Mouse (Mus musculus): Measurements from ENCODE around the gene Cebpb. TPM values are rescaled to one million over a fixed set of nuclear protein-coding genes. Genes with fewer than 3 reads are reported as not detected.
A peak's percentile ranks its signal among the peaks of the same experiment; 100 is the strongest.

The Cebpb gene
- total and polyA plus RNA-seq, 2 experiments from 2014 or later: 5.4 to 8.0 TPM

- ATAC-seq (ENCODE audit: low FRiP score) (no peak), DNase-seq (ENCODE audit: low spot score) (no peak)
- WGBS: 78% methylated on average over 4 of the region's 4 CpGs
Observed at GRCm38 (mm10) chr2:167646411-167646810, 42.3 kb upstream of the Cebpb start.

GRCm38 (mm10) chr2:167649290-167650032, 39.3 kb upstream of the Cebpb start:
- H3K4me1 ChIP-seq (ENCODE audit: insufficient read depth, low read length): no peaks in the 10 kb centered on the region
- H3K36me3 ChIP-seq (ENCODE audit: insufficient read depth, low read length): peaks cover 34% of the 10 kb centered on the region
- ATAC-seq (ENCODE audit: low FRiP score): no peak
- H3K27me3 ChIP-seq (ENCODE audit: insufficient read depth, low read length): no peaks in the 10 kb centered on the region
- no peak overlapping the region for H3K4me2 ChIP-seq (ENCODE audit: low read depth, low read length, poor library complexity, severe bottlenecking)
- H3K9me3 ChIP-seq (ENCODE audit: low read length): no peaks in the 10 kb centered on the region
- H3K9ac ChIP-seq (replicated peaks; ENCODE audit: low read length, poor library complexity, severe bottlenecking): 0 out of 2 replicates have a peak overlapping the region, but pooled peaks have one; percentile 29
- DNase-seq (ENCODE audit: low spot score): no peak
- 91% methylated on average over 12 of the region's 12 CpGs for WGBS
- no peak overlapping the region for H3K4me3 ChIP-seq (ENCODE audit: low read depth, low read length)
- no peak overlapping the region for H3K27ac ChIP-seq (ENCODE audit: low read depth, low read length)
- TF ChIP-seq CTCF (IDR thresholded peaks at IDR 0.05): no peak

More at GRCm38 (mm10) chr2:167646411-167646810, 42.3 kb upstream of the Cebpb start:
- H3K4me1 ChIP-seq (ENCODE audit: insufficient read depth, low read length): no peaks in the 10 kb centered on the region
- peaks cover 12% of the 10 kb centered on the region for H3K36me3 ChIP-seq (ENCODE audit: insufficient read depth, low read length)
- no peak overlapping the region for H3K4me3 ChIP-seq (ENCODE audit: low read depth, low read length)
- no peaks in the 10 kb centered on the region for H3K27me3 ChIP-seq (ENCODE audit: insufficient read depth, low read length)
- H3K9ac ChIP-seq (replicated peaks; ENCODE audit: low read length, poor library complexity, severe bottlenecking): no peak overlapping the region
- peak; percentile 30; the same call in 1 of the 2 replicates for TF ChIP-seq CTCF (IDR thresholded peaks at IDR 0.05)
- no peak overlapping the region for H3K4me2 ChIP-seq (ENCODE audit: low read depth, low read length, poor library complexity, severe bottlenecking)
- H3K27ac ChIP-seq (ENCODE audit: low read depth, low read length): no peak overlapping the region
- H3K9me3 ChIP-seq (ENCODE audit: low read length): no peaks in the 10 kb centered on the region

GRCm38 (mm10) chr2:167651622-167652021, 37.1 kb upstream of the Cebpb start:
- H3K4me3 ChIP-seq (ENCODE audit: low read depth, low read length): no peak overlapping the region
- no peak overlapping the region for H3K4me2 ChIP-seq (ENCODE audit: low read depth, low read length, poor library complexity, severe bottlenecking)
- no peak for ATAC-seq (ENCODE audit: low FRiP score)
- no peaks in the 10 kb centered on the region for H3K9me3 ChIP-seq (ENCODE audit: low read length)
- no peak for TF ChIP-seq CTCF (IDR thresholded peaks at IDR 0.05)
- peaks cover 26% of the 10 kb centered on the region for H3K36me3 ChIP-seq (ENCODE audit: insufficient read depth, low read length)
- 83% methylated on average over 9 of the region's 9 CpGs for WGBS
- H3K27me3 ChIP-seq (ENCODE audit: insufficient read depth, low read length): no peaks in the 10 kb centered on the region
- DNase-seq (ENCODE audit: low spot score): no peak
- no peak overlapping the region for H3K27ac ChIP-seq (ENCODE audit: low read depth, low read length)
- H3K4me1 ChIP-seq (ENCODE audit: insufficient read depth, low read length): no peaks in the 10 kb centered on the region
- 0 out of 2 replicates have a peak overlapping the region, but pooled peaks have one; percentile 13 for H3K9ac ChIP-seq (replicated peaks; ENCODE audit: low read length, poor library complexity, severe bottlenecking)

GRCm38 (mm10) chr2:167652694-167653093, 36.0 kb upstream of the Cebpb start:
- WGBS: 79% methylated on average over 7 of the region's 7 CpGs
- H3K27ac ChIP-seq (ENCODE audit: low read depth, low read length): no peak overlapping the region
- TF ChIP-seq CTCF (IDR thresholded peaks at IDR 0.05): no peak
- no peak for ATAC-seq (ENCODE audit: low FRiP score)
- no peak overlapping the region for H3K4me3 ChIP-seq (ENCODE audit: low read depth, low read length)
- H3K4me2 ChIP-seq (ENCODE audit: low read depth, low read length, poor library complexity, severe bottlenecking): no peak overlapping the region
- no peaks in the 10 kb centered on the region for H3K4me1 ChIP-seq (ENCODE audit: insufficient read depth, low read length)
- H3K9me3 ChIP-seq (ENCODE audit: low read length): no peaks in the 10 kb centered on the region
- DNase-seq (ENCODE audit: low spot score): no peak
- peaks cover 26% of the 10 kb centered on the region for H3K36me3 ChIP-seq (ENCODE audit: insufficient read depth, low read length)
- H3K27me3 ChIP-seq (ENCODE audit: insufficient read depth, low read length): no peaks in the 10 kb centered on the region
- no peak overlapping the region for H3K9ac ChIP-seq (replicated peaks; ENCODE audit: low read length, poor library complexity, severe bottlenecking)

- Histone ChIP-seq H3K9ac (replicated peaks; ENCODE audit: low read length, poor library complexity, severe bottlenecking) (no peak overlapping the region), H3K4me1 (ENCODE audit: insufficient read depth, low read length) (peaks cover 10% of the 10 kb centered on the region), H3K27me3 (ENCODE audit: insufficient read depth, low read length) (no peaks in the 10 kb centered on the region), H3K4me2 (ENCODE audit: low read depth, low read length, poor library complexity, severe bottlenecking) (no peak overlapping the region), H3K4me3 (ENCODE audit: low read depth, low read length) (no peak overlapping the region), H3K9me3 (ENCODE audit: low read length) (no peaks in the 10 kb centered on the region), H3K27ac (ENCODE audit: low read depth, low read length) (no peak overlapping the region), H3K36me3 (ENCODE audit: insufficient read depth, low read length) (peaks cover 29% of the 10 kb centered on the region)
- ATAC-seq (ENCODE audit: low FRiP score) (no peak), DNase-seq (ENCODE audit: low spot score) (no peak)
- WGBS: 86% methylated on average over 10 of the region's 10 CpGs
- TF ChIP-seq CTCF (IDR thresholded peaks at IDR 0.05): no peak
Observed at GRCm38 (mm10) chr2:167654911-167655600, 33.7 kb upstream of the Cebpb start.

Data from midbrain, postnatal 0 days (tissue).